Mouse (Mus musculus) ovary, postnatal 10 days (tissue): ENCODE measurements around the gene Pigyl.

Source experiments
- DNase-seq: peaks from one replicate; pipeline ENCODE4 v3.0.0; 2022; ENCODE audit warnings: low spot score

Gene Pigyl

DNA sequence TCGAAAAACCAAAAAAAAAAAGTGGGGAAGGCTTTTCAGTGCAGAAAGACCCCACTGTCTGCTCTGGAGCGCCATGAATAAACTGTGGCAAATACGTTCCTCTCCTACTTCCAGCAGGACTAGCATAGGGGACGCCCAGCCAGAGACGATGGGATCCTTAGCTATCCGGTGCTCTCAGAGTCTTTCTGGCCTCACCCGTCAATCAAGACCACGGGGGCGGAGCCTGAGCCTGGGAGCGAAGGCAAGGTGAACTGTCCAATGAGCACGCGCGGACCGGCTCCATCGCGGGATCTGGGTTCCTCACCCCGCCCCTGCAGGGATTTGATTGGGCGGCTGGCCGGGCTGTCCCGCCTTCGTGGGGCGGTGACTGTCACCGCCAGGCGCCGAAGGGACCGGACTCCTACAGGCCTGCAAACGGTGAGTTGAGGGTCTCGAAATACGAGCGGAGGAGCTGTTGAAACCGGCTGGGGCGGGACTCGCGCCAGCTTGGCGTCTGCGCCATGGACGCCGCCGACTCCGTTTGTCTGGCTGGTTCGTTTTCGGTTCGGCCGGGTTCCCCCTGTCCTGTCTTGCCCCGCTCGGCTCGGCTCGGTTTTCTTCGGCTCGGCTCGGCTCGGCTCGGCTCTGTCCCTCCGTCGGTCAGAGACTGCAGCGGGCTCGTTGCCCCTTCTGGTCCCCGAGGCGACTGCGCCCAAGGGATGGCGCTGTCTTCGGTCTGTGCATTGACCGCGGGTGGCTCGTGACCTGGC lies at the start of gene Pigyl:
Gene Pigyl (plus strand): TSS at position 350 of the 749 bp plus-strand sequence.
- peak; percentile 98 for DNase-seq

DNA sequence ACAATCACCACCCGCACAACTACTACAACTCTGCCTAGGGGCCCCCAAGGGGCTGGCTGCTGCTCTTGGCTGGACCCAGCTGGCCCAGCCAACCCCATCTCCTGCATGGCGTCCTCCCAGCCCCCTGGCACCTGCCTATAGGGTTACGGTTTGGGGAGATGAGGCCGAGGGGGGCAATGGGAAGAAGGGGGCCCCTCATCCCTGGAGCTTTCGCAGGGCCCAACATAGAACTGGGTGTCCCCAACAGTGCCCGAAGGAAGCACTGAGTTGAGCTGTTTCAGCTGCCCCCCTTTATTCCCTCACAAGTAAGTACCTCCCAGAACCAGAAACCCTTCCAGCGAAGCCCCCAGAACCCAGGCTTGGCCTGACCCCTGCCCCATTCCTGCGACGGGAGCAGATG lies 48.5 kb upstream of the Pigyl start:
- DNase-seq, result no peak

DNA sequence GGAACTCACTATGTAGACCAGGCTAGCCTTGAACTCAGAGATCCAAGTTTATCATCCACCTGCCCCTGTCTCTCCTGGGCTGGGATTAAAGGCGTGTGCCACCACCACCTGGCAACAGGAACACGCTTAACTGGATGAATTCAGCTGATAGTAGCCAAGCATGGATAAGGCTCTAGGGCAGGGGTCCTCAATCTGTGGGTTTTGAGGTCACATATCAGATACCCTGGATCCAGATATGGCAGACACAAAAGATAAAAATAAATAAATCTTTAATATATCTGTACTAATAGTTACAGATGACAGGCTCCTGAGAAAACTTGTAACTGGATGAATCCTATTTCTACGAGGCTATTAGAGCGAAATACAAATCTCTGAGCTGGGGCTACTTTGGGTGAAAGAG lies 41.0 kb upstream of the Pigyl start:
- DNase-seq, result no peak

DNA sequence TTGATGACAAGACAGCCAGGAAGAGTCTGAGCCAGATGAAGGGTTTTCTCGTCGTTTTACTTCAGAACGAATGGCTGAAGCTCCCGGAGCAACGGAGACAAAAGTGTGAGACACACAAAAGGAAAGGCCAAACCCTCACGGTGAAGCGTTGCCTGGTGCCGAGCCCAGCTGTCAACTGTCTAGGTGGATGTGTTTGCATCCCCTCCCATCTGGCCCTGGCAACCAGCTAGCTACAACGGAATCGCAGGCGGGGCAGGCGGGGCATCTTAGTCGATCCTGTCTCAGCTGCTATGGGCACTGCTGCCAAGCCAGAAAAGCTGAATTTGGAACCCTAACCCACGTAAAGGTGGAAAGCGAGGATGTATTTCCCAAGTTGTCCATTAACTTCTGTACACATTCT lies 40.6 kb upstream of the Pigyl start:
- no peak for DNase-seq

DNA sequence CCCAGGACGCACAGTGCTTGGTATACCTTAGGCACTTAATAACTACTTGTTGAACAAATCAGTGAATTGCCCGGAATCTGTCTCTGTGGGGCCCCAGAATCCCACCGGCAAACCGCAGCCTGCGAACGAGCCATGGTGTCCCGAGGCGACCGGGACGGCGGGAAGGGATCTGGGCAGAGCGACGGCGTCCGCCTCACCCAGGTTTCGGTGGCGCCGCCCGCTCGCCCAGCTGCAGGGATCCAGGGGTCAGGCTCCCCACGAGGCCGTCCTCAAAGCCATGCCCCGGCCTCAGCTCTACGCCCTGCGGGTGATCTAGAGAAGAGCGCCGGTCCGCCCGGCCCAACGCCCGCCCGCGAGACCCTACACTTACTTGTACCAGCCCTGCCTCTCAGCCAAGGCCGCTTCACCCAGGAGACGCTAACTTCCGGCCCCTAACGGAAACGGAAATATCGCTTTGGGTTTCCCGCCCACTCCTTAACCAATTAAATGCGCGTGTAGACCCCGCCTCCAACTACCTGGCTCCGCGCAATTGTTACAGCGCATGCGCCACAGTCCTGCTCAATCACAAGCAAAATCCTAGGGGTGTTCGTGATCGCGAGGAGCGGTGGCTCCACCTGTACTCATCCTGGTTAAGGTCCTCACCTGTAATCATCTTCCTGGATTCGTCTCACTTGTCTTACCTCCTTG lies 39.8 kb upstream of the Pigyl start, which contains the start of gene Elof1:
Gene Elof1 (minus strand): TSS at position 433 of the 687 bp plus-strand sequence.
- peak; percentile 79 for DNase-seq

DNA sequence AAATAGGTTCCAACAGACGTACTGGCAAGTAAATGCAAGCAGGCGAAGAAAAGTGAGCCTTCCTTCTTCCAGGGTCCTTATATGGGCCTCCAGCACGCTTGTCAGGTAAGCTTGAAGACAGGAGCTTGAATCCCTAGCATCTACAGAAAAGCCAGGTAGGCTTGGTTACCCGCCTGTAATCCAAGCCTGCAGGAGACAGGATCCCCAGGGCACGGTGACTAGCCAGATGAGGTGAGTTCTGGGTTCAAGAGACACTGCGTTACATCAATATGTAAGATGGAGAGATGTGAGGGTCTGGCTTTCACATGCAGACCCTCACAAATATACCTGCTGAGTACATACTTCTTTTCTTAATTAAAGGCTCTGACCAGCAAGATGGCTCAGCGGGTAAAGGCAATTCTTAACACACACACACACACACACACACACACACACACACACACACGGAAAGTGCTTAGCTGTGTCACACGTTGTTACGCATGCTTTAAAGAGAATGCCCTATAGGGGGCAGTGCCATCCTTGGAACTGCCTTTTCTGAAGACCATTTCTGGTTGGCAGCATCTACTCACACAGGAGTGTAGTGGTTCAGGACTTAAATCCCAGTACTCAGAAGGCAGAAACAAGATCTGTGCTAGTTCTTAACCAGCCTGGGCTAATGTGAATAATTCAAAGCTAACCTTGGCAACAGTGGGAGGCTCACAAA lies 38.7 kb upstream of the Pigyl start:
- no peak for DNase-seq

DNA sequence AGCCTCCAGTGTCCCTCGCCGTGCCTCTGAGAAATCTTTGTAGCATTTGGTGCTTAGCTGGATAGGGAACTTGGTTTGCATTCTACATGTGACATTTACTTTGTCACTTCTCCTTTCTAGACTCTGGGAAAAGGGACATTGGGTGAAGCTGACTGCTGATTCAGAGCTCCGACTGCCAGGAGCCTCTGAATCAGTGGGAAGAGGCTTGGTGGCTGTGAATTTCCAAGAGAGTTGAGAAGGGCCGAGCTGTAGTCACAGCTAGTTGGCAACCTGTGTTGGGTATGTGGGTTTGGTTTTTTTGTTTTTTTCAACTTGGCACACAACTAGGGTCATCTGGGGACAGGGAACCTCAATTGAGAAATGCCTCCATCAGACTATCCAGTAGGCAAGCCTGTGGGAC lies 37.1 kb upstream of the Pigyl start:
- DNase-seq, result no peak

DNA sequence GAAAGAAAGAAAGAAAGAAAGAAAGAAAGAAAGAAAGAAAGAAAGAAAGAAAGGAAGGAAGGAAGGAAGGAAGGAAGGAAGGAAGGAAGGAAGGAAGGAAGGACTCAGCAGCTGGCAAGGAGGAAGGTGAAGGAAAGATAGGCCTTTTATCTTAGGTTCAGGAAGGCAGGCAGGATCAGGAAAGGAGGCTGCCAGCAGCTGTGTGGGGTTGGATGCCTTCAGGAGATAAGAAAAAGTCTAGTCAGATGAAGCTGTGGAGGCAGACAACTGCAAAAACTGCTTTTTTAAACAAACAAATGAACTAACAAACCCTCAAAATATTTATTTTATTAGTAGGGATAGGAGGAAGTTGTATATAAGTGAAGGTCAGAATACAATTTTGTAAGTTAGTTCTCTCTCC lies 35.1 kb upstream of the Pigyl start:
- no peak for DNase-seq

DNA sequence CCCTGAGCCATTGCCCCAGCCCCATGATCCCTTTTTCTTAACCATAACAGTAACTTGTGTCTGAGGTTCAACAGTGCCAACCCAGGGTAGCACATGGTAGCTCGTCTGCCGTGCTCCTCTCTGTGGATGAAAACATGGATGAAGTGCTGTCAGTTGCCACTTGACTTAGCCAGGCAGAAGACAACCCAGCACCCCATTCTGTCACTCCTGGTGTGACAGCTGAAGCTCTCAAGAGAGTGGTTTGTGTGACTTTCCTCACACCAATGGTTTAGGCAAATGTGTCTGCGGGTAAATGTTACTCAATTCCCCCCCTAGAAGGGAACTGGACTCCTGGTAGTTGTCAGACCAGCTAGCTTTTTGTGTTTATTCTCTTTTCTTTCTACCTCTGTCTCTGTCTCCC lies 34.6 kb upstream of the Pigyl start:
- no peak for DNase-seq

DNA sequence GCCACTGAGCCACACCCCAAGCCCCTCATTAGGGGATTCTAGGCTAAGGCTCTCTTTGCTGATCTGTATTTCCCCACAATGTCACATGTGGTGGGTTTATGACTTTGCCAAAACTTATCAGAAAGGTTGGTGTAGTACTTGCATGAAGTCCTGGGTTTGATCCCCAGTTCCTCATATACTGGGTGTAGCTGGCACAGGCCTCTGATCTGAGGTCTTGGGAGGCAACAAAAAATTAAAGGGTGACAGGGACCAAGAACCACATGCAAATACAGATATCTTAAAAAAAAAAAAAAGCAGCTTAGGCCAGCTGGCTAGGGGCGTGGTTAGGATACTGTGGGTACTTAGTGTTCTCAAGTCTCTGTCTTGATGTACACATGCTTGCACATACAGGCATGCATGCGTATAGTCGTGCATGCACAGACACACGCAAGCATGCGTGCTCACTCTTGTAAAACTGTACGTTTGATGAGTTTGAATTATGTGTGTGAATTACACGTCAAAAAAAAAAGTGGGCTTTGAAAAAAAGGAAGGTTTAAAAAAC lies 33.5 kb upstream of the Pigyl start:
- DNase-seq, result no peak

DNA sequence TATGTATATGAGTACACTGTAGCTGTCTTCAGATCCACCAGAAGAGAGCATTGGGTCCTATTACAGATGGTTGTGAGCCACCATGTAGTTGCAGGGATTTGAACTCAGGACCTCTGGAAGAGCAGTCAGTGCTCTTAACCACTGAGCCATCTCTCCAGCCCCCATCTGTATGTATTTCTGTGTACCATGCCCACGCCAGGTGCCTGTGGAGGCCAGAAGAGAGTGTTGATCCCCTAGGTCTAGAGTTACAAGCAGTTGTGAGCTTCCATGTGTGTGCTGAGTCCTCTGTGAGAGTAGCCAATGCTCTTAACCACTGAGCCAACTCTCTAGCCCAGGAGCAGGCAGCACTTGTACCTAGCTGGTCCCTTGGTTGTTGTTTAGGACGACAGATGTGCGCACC lies 32.5 kb upstream of the Pigyl start:
- no peak for DNase-seq

DNA sequence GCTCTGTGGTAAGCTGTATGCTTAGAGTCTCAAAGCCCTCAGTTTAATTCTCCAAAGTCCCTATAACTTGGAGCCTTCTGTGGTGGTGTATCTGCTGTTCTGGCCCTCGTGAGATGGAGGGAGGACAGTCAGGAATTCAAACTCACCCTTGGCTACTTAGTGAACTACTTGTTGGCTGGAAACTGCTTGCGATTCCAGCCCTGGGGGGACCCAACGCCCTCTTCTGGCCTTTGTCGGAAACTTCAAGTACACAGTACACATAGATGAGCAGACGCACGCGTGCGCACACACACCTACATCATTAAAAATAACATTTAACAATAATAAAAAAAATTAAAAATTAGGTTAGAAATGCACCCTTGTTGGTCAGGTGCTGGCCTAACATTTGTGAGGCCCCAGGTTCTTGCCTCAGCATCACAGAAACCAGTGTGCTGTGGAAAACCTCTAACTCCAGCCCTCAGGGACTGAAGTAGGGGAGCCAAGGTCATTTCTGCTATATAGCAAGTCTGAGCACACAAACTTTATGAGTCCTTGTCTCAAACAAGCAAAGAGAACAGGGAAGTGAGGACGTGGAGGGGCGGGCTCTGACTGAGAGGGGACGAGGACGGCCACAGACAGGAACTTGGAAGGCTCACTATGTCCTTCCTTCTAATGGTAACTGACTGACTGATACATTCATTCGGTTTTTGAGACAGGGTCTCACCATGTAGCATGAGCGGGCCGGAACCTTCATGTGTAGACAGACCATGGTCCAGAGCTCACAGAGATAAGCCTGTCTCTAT lies 31.2 kb upstream of the Pigyl start:
- no peak for DNase-seq

DNA sequence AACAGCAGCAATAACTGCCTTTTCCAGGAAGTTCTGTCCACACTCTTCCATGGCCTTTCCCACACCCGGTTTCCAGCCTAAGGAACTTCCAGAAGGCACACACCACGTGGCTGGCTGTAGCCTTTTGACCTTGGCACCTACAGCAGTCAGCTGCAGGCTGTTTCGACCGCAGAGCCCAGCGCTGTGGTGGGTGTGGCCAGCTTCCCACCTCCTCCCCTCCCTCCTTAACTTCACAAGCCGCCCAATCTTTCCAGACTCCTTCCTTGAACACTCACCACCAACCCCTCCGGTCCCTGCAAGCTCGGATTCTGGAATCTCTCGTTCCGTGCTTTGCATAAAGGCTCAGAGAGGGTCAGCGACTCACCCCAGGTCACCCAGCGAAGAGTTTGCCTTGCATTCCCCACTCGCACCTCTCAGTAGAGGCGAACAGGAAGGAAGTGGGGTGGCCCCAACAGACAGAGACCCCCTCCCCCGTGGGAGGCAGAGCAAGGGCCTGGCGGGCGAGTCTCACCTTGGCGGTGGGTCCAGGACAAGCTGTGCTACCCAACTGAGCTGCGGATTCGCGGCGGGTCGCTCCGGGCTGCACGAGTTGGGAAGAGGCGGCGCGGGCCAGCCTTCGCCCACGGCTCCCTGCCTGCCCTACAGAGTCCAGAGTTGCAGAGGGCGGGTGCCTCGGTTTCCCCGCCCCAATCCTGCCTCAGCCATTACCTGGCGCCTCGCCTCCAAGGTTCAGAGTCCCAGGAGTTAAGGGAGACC lies 25.2 kb upstream of the Pigyl start:
- DNase-seq, result peak; percentile 17

DNA sequence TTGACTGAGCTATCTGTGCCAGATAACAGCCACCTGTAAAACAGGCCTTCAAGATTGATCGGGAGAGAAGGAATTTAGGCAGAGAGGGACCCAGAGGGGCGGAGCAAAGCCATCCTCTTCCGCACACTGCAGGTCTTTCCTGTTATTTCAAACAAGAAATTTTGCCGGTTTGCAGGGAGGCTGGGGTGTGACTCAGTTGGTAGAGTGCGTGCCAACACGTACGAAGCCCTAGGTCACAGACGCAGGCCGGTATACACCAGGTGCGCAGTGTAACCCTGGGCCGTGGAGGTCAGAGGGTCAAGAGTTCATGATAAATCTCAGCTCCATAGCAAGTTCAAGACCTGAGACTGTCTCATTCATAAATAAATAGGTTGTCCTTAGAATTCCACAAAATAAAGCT lies 24.4 kb upstream of the Pigyl start:
- no peak for DNase-seq

DNA sequence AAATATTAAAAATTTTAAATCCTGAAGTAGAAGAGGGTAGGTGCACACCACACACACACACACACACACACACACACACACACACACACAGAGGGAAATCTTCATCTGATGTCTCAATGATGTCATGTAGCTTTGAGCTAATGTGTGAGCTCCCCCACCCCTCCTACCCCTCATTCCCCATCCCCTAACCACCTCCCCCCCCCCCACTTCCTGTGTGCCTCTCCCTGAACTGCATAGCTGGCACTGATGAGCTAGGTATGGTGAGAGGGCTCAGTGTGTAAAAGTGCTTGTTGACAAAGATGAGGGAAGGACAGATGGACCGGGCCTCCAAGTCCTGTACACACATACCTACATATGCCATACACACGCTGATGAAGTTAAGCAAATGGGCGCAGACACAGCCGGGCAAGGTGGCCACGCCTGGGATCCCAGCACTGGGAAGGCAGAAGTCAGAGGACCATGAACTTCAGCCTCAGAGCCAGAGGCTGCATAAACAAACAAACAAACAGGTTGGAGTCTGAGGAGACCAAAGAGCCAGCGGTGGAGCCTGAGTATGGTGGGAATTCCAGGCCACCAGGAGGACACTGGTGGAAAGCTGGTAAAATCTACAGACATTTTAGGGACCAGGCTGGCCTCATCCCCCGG lies 22.3 kb upstream of the Pigyl start:
- no peak for DNase-seq

DNA sequence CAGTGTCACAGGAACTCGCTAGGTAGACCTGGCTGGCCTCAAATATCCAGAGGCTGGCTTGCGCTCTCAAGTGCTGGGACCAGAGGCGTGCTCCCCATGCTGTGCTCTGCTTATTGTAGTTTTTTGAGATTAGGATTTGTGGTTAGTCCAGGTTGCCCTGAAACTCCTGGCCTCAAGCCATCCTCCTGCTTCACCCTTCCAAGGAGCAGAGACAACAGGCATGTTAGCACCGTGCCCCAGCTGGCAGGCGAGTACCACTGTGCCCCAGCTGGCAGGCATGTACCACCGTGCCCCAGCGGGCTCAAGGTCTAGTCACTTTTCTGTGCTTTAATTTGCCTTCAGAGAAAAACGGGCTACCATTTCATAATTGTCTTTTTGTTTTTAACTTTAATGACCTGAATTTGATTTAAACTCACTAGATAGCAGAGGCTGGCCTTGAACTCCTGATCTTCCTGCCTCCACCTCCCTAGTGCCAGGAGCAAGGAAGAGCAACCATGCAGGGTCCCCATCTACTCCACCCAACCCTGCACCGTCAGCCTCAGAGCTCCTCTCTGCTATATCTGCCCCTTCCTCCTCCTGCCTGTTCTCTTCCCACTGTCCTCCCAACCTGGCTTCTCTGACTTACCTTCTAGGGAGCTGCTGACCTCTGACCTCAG lies 21.5 kb upstream of the Pigyl start:
- no peak for DNase-seq

DNA sequence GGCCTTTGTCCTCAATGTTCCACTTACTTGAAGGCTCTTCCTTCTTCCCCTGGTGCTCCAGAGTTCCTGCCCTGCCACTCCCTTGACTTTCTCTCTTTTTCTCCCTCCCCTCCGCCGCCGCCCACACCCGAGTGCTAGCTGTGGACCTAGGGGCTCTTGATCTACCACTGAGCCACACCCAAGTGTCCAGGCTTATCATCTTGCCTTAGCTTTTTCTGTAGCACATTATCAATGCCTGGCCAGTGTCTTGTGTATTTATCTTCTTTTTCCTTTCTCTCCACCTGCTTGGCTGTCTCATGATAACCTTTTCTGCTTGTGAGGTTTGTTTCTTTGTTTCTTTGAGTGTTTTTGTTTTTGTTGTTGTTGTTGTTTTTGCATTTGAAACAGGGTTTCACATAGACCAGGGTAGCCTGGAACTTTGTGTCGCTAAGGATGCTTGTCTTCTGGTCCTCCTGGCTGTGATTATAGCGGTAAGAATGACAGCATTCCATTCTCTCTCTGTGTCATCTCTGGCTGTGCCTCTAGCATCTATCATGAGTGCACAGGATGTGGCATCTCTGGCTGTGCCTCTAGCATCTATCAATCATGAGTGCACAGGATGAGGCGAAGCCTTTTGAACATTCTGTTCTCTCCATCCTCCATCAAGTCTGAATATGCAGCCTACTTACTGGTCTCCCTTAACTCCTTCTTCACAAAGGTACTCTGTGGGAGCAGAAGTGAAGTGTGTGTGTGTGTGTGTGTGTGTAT lies 20.8 kb upstream of the Pigyl start, which contains the start of gene Acp5:
Gene Acp5 (minus strand): TSS at position 68 of the 747 bp plus-strand sequence.
- no peak for DNase-seq

DNA sequence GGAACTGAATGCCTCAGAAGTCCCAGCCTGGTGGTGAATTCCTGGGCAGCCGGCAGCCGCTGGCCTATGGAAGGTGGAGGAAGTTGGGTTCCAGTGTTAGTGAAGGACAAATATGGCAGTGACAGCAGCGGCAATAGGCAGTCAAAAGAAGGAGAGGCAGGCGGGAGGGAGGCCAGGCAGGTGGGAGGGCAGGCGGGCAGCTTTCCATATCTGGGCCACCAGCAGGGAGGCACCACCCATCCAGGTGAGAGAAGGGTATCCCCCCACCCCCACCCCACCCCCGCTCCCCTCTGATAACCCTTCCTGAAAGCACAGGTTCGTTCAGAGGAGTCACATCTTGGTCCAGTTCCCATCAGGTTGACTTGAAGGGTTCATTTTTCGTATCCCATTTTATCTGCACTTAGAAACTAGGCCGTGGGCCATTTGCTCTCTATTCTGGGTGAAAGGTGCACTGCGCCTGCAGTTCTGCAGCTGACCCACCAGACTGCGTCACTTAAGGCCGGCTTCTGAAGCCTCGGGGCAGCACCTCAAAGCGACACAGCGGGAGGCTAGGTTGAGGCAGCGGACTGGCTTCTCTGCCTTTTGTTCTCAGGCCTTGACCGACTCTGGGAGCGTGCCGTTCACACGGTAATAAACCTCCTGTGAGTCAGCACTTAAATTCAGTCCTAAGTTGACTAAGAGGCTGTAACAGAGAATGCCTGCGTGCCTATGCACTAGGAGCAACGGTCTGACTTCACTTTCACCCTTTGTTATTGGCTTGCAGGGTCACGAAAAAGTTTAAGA lies 19.7 kb upstream of the Pigyl start:
- no peak for DNase-seq

DNA sequence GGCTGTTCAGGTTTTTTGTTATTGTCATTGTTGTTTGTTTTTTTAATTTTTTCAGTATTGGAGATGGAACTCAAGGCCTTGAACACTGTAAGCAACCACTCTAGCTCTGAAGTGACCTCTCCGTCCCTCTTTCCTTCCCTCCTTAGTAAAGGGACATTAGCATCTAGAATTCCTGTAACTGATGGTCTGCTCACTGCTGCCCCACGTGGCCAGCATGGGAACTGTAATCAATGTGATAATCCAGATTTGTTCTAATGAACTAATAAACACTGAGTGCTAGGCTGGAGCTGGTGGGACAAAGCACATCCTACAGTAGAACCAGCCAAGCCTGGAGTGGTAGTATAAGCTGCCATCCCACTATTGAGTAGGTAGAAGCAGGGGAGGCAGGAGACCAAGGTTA lies 18.2 kb upstream of the Pigyl start:
- DNase-seq, result no peak
